Mouse (Mus musculus) left cerebral cortex, adult 8-10 months (tissue): ENCODE results near the gene Bag2. TPM values are rescaled to one million over a fixed set of nuclear protein-coding genes. Genes with fewer than 3 reads are reported as not detected.
"Not testable (repeated sequence)": the region's sequence is repeated elsewhere in the genome, so short reads cannot be mapped to it uniquely, and the experiment has no call there.

Experiments
- DNase-seq, 2 experiments: peaks; one replicate each; pipeline ENCODE4 v3.0.0; 2022; ENCODE audit warnings: low spot score in 2 of 2
- total RNA-seq, 4 experiments: library from RNA; stranded (reverse); gene quantifications; 2 replicates each; pipeline ENCODE4 v1.2.4; 2022

Bag2 gene
- total RNA-seq, 4 experiments from 2014 or later, result 9.5 to 10.1 (median 9.6) TPM

DNA sequence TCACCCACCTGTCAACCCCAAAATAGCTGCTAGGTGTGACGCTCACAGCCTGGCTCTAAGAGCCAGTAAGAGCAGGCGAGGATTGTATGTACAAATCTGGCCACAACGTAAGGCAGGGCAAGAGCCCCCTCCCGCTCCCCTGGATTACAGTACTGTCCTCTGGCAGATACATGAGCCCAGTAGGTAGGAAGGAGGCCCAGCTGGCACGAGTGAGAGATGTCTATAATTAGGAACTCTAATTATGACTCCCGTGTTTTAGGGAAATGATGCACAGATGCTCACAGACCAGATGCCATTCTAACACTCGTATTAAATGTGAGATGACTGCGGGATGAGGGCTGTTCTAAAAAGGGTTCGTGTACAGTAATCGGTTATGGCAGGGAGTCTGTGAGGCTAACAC is 6.3 kb downstream of the Bag2 start:
- peak in 1 of 2 experiments; percentile 71 for DNase-seq

DNA sequence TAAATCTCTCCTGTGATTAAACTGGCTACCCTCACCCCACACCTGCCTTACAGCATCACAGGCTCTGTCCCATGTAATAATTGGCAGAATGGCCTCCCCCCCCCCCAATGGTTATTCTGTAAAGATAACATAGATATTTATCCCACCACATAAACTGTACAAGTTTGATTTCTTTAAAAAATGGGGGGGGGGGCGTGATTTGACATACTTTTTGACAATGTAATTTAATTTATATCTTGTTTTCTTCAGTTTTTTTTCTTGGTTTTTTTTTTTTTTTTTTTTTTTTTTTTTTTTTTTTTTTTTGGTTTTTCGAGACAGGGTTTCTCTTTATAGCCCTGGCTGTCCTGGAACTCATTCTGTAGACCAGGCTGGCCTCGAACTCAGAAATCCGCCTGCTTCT is 7.9 kb downstream of the Bag2 start:
- not testable (repeated sequence) for DNase-seq

DNA sequence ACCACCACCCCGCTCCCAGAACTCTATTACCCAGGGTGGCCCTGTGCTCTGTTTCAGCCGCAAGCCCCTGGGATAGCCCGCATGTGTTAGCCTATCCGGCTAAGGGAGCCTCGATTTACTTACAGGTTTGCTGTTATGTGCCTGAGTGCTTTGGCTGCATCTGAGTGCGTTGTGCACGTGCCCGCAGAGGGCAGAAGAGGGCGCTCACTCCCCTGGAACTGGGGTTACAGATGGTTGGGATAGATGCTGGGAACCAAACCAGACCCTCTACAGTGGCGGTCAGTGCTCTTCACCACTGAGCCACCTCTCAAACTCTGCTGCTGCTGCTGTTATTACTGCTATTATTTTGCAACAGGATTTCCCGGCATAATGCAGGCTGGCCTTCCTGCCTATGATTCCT is 8.5 kb downstream of the Bag2 start:
- DNase-seq, result no peak

DNA sequence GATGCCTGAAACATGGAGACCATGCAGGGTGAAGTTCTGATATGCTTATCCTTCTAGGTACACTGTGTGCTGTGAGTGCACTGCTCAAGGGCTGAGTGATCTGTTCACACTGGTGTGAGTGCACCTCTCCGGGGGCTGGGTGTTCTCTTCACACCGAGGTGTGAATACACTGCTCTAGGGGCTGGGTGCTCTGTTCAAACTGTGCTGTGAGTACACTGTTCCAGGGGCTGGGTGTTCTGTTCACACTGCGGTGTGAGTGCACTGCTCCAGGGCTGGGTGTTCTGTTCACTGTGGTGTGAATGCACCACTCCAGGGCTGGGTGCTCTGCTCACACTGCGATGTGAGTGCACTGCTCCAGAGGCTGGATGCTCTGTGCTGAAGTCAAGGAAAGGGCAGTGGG is 11.7 kb downstream of the Bag2 start:
- DNase-seq, result no peak

DNA sequence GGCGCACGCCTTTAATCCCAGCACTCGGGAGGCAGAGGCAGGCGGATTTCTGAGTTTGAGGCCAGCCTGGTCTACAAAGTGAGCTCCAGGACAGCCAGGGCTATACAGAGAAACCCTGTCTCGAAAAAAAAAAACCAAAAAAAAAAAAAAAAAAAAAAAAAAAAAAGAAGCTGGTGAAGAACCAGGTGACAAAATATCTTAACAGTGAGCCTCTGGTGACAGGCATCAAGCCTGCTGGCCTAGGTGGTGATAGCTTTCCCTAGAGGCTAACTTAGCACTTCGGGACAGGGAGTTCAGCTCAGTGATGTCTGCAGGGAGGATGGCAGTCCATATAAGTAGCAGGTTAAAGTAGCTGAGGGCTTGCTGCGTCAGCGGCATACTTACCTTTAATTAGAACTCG is 12.8 kb downstream of the Bag2 start:
- DNase-seq, result not testable (repeated sequence)

DNA sequence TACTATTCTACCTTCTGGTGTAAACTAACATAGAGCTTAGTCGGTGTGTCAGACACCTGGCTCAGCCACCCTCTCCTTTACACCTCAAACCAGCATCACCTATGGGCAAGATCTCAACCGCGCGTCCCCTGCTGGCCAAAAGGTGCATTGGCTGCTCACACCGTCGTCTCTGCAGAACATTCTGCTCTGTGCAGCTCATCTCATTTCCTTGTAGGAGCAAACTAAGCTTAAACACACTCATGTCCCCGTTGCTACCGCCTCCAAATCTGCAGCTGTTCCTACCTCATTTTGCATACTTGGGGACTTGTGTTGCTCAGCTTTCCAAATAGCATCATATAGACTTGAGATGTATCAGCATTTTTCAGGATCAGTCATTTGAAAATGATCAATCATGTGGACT is 14.7 kb downstream of the Bag2 start:
- DNase-seq, result no peak

DNA sequence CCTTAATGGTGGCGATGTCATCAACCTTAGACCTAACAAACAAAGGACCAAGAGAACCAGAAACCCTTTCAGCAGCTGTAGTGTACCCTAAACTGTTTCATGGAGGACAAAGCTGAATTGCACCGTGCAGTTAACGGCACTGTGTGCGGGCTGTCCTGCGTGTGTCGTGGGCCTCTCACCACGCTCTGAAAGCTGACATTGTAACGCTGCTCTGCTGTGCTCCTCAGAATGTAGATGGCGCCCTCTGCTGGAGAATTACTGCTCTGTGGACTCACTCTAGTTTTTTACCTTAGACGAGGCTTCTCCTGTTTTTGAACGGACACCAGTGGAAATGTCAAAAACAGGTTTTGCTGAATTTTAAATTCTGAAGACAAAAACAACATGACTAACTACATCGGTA is 18.3 kb downstream of the Bag2 start:
- peak in 1 of 2 experiments; percentile 67 for DNase-seq

DNA sequence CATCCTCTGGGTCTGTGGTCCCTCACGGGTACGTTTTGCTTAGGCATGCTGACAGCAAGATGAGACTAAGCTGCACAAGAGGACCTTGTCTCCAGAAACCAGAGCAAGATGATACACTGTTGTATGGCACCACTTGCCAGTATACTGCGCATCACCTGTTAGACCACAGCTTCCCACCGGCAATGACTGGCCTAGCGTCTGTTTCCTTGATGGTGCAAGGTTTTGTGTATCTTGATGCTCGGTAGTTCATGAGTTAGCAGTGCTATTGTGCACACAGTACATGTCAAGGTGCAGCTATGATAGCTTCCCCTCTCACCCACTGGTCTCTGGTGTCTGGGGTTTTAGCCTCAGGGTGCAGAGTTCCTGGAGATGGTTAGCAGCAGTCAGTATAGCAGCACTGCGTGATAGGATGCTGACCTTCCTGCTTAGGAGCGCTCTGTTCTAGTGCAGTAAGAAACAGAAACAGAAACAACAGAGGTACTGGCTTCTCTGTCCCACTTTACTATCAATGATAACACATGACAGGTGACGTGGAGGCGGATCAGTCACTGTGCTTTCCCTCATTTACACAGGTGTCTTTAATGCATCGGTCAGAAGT is 18.8 kb downstream of the Bag2 start:
- no peak for DNase-seq

DNA sequence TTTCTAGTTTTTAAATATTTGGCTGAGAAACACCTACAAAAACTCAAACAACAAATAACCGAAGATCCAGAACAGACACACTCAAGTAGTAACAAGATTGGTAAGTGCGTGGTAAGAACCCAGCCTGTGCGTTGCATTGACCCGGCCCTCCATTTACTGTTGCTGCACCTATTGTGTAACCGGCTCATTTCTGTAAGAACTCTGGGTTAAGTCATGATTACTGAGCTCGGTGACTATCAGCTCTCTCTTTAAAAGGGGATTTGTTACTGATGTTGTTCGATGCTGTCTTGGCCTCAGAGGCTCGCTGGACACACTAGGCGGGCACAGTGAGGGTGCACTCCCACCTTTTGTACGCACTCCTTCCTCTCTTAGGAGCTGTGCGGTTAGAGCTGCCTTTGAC is 19.3 kb downstream of the Bag2 start:
- DNase-seq, result no peak

DNA sequence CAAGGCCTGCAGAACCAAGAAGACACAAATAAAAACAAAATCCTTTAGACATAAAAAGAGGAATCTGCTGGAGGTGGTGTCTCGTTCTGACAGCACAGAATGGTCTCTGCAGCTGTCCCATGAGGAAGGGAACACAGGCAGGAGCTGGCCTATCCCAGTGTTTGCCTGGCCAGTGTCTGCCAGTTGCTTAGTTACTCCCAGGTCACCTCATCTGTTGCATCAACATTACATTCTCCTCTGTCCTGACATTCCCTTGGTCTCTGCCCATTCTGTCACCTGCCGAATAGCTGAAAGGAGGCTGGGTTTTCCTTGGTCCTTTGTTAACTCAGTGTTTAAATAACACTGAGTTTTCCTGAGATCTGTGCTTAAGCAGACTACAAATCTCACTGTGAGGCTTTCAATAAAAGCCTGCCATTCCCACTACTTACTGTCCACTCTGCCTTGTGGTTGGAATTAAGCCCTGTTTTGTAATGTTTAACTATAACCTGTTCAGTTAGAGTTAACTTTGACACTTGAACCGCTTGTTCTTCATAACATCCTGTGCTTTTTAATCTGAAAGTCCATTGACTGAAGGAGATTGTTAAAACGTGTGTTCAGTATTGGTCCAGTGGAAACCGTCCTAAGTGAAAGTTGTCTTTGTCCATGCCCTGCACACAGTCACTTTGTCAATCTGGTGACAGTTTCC is 23.5 kb downstream of the Bag2 start:
- no peak for DNase-seq

DNA sequence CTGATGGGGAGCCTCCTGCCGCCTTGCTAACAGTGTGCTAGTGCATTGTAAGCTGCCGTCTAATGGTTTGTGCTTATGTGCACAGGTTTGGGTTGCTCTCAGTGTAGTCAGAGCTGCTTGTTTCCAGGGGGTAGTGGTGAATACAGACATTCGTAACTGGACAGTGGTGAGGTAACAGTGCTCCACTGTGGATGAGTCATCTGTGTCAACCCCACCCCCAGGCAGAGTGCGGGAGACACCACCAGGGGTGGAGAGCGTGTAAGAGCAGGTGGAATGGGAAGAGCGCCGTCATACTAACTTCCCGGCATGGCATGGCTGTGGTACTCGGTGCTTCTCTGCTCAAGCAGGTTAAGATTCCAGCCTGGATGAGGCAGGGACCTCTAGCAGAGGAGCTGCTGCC is 24.6 kb downstream of the Bag2 start:
- DNase-seq, result no peak

DNA sequence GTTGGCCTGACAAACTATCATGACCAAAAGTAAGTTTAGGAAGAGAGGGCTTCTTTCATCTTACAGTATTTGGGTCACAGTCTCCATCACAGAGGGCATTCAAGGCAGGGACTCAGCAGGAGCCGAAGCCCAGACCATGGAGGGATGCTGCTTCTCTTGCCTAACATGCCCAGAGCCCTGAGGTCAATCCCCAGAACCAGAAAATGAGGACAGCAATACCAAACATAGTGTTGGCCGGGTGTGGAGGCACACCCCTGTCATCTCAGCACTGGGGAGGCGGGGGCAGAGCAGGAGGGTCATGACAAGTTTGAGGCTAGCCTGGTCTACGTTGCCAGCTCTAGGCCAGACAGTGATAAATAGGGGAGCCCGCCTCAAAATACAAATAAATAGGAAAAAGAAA is 32.5 kb downstream of the Bag2 start:
- no peak for DNase-seq

DNA sequence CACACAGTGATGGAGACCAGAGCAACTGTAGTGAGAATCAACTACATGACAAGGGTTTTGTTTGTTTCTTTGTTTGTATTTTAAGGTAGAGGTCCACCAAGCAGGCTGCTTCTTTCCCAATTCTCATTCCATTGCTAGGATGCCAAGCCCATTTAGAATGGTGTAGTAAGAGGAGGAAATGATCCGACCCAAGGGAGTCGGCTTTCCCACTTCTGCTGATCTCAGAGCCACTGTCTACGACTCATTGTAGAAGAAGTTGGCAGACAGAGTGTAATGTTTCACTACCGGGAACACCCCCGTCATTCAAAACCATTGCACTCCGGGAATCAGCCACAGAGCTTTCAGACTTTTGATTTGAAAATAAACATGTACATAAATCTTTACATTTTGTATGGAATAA is 33.1 kb downstream of the Bag2 start:
- no peak for DNase-seq

DNA sequence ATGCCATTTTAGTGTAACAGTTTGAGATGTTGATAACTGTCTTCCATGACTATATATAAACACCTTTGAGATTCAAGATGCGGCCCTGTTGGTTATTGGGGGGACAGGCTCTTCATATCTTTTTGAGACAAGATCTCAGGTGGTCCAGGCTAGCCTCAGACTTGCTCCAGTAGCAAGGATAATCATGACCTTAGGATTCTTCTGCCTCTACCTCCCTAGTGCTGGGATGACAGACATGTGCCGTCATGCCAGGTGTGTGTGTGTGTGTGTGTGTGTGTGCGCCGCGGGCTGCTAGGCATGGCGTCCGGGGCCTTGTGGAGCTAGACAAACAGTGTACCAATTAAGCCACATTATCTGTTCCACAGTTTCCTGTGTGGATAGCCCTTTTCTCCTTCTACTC is 36.6 kb downstream of the Bag2 start:
- no peak for DNase-seq

DNA sequence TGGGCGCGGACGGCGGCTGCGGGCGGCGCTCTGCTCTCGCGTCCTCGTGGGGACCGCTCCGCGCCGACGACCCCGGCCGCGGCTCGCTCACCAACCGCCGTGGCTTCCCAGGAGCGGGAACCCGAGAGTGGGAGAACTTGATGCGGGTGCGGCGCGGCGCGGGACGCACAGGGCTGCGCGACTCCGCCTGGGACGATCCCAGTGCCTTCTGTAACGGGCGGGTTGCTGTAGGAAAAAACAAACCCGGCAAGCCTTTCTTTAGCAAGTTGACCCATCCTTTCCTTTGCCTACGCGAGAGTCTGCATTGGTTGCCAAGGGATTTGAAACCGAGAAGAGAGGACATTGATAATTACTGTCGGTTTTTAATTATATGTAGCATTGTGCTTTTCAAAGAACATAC is 37.4 kb downstream of the Bag2 start:
- peak in 1 of 2 experiments; percentile 59 for DNase-seq

DNA sequence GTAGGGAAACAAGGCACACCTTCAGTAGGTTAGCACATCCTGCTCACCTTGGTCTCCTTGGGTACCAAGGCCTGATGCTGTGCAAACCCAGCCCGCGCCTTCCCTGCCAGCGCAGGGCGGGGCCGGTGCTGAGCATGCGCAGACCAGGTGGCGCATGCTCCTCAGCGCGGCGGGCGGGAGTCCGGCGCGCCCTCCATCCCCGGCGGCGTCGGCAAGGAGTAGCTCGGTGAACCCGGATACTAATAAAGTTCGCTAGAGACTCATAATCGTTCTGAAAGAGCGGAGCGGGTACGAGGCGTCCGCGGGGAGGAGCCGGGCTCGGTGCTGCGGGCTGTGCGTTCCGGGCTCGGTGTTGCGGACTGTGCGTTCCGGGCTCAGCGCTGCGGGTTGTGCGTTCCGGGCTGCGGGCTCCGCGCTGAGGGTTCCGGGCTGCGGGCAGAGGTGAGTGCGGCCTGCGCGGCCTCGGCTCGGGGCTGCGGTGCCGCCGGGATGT is 37.8 kb downstream of the Bag2 start, which contains the start of gene Rab23:
TSS of gene Rab23 (plus strand) at position 155 of the 493 bp plus-strand sequence.
- DNase-seq, result peak; percentile 77 to 86

DNA sequence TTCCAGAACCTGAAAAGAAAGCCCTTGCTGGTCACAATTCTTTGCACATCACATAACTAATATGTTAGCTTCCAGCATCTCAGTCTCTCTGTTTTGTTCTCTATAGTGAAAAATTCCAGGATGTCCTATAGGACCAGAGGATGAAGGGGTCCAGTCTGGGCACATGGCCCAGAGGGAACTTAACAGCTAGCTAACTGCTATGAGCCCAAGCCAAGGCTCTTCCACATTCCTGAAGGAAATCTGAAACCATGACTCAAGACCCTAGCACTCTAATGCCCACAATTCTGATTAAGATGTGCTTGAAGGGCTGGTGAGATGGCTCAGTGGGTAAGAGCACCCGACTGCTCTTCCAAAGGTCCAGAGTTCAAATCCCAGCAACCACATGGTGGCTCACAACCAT is 40.0 kb downstream of the Bag2 start:
- DNase-seq, result no peak

DNA sequence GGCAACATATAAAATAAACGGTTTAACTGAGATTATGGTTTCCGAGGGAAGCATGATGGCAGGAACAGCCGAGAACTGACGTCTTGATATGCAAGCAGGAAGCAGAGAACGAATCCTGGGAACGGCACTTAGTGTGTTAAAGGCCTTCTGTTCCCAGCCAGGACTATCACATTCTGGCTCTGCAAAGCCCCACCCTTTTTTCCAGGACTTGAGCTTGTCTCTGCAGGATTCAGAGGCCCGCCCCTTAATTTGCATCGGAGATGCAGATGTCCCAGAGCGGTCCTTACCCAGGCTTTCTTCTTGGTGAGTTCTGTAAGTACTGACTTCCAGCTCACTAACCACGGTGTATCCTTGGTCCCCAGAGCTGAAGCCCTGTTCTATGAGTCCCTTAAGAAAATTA is 42.8 kb downstream of the Bag2 start:
- no peak for DNase-seq

DNA sequence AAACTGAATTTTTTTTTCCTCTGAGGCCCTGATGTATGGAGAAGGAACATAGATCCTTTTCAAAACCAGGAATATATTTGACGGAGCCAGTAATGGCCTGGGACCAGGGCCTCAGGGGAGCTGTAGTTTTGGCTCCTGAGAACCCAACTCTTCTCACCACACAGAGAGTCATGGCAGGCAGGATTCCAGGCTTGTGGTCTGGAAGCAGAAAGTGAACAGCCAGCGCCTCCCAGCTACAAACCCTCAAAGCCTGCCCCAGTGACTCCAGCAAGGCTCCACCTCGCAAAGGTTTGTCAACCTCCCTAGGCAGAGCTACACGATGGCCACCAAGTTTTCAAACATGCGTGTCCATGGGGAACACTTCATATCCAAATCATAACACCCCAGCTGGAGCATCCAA is 45.6 kb downstream of the Bag2 start:
- no peak for DNase-seq

DNA sequence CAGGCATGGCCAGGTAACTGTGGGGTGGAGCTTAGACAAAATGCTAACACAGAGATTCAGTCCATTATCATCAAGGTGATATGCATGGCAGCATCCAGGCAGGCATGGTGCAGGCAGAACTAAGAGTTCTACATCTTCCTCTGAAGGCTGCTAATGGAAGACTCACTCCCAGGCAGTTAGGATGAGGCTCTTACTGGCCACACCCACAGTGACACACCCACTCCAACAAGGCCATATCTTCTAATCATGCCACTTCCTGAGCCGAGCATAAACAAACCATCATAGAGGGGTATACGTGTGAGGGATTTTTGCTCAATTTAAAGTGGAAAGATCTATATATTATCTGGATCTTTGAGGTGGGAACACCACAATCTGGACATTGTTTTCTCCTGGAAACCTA is 48.0 kb downstream of the Bag2 start:
- DNase-seq, result no peak

DNA sequence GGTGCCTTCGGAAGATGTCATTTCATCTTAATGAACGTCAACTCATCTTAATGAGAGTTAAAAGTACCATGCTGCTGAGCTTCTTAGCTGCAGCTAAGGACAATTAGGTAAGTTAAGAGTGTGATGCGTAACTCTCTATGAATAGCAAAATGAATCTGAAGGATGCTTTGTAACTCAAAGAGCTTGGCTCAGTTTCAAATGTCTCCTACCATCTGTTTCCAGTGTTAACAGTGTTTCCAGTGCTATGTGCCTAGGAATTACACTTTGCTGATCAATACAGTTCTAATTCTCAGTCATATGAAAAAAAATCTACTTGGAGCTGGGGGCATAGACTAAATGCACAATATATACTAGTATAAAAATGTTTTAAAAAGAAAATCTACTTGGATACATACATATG is 56.4 kb downstream of the Bag2 start:
- no peak for DNase-seq

DNA sequence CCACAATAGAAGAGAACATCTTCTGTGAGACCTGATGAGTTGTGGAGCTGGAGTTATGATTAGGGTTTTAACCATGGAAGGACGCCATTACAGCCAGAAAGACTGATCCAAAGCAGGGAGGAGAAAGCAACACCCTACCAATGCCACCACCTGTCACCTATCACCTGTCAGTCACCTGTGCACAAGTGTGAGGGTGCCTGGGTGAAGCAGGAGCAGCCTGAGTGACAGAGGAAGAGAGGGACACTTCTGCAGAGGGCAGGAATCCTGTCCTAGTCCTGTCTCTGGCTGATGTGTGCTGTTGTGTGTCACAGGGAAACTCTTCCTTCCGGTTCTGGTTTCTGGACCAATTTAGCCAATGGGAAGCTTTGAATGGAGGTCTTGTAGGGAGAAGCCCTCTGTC is 61.6 kb downstream of the Bag2 start:
- no peak for DNase-seq
